Mouse (Mus musculus) left cerebral cortex, adult 11 months (tissue): ENCODE measurements at regions not wholly inside any gene's neighbourhood (a gene's known extent, or its start where the extent isn't known, plus 50 kb on each side); places are given as distances from the start of the nearest gene placed in this dataset.

Source experiments
- DNase-seq: peaks from one replicate; pipeline ENCODE4 v3.0.0; 2022; ENCODE audit warnings: low spot score

DNA sequence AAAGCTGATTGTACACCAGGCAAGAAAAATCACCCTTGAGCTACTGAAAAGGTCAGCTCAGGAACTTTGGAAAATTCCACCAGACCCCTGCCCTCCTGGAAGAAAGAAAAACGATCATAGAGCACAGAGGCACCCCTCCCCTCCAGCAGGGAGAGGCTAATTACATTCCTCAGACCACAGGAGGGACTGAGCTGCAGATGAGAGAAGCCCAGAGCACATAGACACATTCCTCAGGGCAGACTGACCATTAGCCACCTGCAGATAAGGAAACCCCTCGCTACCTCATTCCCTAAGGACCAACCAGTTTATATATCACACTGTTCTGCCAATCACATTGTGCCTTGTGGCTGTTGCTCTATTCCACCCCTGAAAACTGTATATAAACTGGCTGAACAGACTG, 230.3 kb downstream of the Parp8 start:
- DNase-seq: no peak

DNA sequence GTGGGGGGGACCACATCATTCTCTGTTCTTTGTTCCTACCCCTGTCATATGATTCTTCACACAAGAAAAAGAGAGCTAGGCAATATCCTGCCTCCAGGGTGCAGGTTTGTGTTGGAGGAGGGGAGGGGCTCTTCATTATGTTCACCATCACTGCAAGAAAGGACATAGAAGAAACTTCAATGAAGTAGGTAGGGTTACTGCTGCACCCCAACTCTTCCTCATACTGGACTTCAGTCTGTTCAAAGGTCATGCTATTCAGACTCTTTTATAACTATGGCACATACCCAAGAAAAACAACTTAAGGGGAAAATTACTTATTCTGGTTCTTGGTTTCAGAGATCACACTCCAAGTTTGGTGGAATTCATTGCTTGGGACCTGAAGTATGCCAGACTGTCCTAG, 243.7 kb downstream of the Parp8 start:
- no peak for DNase-seq

DNA sequence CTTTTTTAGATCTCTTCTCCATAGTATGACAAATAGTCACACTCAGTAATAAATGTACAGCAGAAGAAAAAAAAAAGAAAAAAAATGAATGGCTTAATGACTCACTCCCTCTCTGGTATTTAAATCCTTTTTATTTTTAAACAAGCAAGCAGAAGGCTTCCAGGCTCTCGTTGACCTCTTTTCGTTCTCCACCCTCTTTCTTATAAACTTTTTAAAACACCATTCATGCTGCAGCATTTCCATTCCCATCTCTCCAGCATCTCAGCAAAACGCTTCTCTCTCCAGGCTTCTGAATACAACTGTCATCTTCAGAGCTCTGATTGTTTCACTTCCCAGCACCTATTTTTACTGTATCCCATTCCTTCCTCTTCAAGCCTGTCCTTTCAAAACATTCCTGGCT, 259.8 kb downstream of the Parp8 start:
- no peak for DNase-seq

DNA sequence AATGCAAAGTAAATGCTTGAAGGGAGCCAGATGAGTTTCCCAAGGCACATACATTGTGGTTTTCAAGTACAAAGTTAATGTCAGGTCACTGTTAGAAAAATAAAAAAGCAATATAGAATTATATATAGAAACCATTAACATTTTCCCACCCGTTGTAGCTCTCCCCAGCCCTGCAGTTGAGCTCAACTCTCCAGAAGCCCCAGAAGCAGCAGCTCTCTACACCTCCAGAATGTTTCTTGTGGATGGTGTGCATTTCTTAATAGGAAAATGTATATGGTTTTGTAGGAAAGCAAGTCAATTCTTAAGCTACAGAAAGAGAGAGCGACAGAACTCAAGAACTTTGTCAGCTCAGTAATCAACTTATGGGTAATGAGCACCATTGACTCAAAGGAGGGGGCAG, 265.4 kb downstream of the Parp8 start:
- no peak for DNase-seq

DNA sequence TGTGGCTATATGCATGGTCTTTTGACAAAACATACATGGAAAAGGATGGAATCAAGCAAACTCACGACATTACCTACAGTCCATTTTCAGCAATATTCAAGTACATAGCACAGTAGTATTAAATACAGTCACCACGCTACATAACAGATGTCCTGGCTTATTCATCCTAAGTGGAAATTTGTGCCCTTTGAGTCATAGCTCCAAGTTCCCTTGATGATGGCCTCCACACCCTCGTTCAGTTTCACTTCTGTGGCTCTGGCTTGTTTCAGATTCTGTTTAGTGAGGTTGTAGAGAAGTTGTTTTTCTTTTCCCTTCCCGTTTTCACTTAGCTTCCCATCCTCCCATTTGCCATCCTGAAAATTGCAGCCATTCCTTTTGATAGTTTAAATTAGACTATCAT, 284.5 kb downstream of the Parp8 start:
- no peak for DNase-seq

DNA sequence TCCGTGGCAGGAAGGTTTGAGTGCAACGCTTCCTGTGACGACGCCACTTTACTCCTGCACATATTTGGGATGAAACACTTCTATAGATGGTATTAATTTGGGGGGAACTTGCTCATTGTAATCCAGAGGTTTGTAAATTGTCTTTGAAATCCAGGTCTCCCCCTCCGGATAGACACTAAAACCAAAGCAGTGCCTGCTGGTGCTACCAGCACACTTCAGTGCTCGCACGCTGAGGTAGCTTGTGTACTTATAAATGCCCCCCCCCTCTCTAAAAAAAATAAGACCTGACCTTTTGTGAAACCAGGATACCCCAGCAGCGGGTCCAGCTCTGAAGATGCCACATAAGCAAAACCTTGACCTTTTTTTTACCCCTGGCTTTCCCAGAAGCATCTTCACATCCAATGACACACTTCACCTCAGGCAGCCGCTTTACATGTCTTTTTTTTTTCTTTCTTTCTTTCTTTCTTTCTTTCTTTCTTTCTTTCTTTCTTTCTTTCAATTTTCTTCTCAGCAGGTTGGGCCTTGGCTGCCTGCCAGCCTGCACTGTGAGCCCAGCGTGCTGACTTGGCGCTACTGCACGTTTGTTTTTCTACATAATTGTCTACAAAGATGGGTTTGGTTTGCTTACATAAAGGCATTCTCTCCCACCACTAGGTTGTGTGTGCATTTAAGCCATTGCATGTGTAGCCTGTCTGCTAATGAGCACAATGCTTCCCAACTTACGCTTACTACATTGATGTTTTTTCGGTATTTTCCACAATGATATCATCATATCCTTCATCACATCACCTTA, 301.8 kb downstream of the Parp8 start:
- DNase-seq: no peak

DNA sequence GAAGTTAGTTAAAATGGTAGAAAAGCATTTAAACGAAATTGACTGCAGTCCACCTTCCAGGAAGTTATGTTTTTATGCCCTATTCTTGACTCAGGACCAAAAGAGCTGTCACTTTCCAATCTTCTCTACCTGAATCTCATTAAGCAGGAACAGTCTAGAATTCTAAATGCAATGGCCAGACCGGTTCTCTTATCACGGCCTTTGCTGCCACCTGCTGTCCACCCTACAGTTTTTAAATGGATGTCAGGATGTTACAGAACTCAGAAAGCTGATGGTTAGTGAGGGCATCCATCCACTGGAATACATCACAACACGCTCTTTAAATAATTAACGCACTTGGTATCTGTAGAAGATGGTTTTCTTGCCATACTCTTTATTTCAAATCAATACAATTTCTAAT, 310.5 kb downstream of the Parp8 start:
- DNase-seq: peak; percentile 24

DNA sequence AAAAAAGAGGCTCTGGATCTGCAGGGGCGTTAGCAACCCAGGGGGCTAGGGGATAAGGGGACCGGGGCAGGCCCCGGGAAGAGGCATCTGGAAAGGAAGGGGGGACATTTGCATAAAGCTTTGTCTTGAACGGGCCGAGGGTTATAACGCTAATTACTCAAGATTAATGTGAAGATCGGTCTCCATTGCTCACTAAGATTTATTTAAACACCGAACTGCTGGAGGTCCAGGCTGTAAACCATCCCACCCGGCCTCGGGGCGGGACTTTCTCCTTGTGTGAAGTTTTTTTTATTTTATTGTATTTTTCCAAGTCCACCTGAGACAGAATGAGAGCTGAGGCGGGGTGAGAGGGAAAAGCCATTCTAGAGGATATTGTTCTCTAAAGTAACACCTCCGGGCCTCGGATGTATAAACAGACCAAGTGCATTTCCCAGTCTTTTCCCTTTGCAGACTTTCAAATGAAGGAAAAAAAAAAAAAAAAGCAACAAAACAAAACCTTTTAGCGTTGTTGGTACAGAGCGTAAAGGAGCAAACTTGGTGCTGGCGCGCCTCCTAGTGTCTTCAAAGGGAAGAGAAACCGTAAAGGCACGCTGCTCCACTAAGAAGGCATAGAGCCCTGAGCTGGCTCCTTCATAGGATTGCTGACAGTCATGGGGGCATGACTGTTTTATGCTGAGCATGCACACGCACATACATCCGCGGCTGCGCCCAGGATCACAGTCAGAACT, 313.3 kb downstream of the Parp8 start:
- peak; percentile 40 for DNase-seq

DNA sequence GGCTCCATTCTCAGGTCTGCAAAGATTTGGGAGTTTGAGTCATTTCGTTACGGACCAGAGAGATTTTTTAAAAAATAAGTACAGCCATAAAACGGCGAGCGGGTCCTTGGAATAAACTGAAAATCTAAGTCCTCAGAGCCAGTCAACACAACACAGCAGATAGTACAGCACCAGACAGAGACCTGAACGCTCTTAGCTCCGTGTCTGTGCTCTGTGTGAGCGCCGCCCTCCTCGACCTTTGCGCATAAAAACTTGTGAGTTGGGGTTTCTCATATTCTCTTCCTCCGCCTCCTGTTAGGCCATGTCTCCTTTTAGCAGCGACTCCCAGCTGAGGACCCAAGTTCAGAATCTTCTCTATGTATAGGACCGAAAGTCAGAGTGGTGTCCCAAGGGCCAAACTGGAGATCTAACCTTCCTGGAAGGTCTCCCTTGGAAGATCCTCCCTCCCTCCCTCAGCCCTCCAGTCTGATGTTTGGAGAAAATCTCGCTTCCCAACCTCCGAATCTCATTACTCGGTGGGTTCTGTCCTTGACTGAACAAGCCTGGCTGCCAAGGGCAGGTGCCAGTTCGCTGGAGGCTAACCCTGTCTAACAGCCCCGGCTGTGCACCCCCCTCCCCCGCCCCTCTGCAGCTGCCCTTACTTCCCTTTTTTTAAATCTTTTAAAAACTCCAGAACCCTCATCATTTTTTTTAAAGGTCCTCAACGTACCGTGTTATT, 314.0 kb downstream of the Parp8 start:
- no peak for DNase-seq

DNA sequence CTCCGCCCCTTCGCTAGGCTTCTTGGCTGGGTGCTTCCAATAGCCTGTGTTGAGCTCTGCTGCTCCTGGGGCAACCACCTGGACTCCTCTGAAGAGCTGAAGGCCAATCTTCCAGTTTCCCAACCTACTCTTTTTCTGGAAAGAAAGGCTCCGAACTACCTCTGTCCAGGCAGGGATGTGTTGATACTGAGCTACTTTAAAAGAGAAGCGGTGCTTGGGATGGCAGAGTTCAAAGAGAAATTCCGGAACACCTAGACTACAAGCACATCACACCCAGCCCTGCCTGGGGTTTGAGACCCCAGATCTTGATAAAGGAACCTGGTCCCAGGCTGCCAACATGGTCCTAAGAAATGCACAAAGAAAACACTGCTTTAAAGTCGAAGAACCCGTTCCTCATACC, 315.7 kb downstream of the Parp8 start:
- DNase-seq: no peak

DNA sequence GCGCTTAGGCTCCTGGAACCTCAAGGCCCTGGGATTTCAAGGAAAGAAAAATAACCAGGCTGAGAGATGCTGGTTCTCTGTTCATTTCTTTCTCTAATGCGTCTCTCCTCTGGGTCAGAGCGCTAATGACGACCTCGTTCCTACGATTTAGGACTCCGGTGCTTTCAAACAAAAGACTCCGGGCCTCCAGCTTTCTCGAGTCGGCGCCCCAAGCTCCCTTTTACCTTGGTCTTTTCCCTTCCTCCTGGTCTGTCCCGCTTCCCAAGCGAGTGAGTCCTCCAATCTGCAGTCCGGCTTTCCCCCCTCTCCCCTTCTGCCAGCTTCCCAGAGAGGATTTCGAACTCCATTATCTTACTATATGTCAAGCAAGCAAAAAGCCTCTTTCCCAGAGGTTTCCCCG, 316.5 kb downstream of the Parp8 start:
- no peak for DNase-seq

DNA sequence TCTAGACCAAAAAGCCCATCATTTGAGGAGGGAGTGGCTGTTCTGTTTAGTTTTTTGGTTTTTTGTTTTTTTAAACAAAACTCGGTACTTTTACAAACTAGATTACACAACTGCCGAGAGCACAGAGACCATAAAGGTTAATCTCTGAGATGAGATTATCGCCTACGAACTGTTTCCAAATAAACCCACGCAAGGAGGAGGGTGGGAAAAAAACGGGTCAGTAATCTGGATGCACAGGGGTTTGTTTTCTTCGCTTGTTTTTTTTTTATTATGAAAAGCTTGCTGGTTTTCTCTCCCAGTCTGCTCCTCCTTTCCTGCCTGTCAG, 316.9 kb downstream of the Parp8 start:
- DNase-seq: no peak

DNA sequence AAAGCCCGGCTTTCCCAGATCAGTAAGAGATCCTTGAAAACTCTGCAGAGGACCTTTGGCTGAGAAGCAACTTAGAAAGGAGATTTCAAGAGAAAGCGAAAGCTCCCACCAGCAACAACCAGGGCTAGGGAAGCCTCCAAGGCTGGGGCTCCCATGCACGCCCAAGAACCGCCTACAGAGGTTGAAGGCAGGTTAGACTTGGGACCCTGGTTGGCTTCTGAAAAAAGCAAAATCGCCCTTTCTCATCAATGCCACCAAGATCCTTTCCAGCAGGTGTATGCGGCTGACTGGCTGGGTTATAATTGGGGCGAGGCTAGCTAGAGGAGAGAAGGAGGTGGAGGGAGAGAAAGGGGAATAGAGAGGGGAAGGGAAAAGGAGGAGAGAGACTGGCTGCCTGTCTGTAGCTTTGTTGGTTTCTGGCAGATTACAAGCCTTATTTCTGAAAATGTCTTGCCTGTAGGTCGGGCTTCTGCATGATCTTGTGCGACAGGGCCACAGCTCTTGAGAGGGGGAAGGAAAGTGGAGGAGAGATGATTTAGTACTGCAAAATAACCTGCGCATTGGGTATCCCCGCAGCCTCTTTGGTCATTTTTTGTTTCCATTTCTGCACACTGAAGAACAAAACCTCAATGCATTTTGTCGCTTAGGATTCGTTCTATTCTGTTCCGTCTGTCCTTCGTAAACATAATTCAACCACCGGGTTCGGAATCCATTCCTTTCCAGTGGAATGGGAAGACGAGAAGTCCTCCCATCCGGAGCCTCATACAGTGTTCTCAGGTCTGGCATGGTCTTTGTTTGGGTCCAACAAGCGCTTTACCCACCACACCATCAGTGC, 317.5 kb downstream of the Parp8 start:
- DNase-seq: no peak

DNA sequence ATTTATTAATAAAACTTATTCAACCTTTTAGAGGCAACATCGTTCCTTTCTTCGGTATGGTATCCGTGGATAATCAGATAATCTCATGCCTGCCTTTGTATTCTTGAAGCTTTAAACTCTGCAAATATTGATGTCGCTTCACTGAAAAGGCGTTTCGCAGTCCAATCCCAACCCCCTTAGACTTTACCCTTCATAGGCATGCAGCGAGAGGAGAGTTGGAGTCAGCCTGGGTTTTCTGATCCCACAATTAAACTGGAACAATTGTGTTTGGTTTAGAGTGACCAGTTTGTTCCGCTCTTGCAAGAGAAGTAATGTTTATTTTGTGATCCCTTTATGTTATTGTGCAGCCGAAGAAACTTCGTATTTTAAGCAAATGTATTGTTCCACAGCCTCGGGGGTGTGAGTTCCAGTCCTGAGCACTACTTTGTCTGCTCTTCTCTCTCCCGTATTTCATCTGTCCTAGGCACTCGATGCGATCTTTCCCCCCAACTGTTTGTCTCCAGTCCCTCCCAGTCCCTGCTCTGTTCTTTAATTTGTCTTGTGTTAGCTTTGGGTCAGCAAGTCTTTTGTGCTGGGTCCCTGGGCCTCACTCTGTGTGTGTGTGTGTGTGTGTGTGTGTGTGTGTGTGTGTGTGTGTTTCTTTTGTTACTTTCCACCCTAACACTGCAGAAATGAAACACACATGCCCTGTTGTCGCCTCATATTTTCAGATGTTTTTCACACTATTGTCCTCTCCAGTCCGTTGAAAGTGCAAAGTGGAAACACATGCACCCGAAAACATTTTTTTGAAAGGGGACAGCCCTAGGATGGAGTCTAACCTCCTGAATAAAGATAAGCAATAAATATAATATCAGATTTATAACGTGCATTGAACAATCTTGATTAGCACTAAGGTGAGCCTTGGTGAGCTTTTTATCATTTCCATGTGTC, 318.7 kb downstream of the Parp8 start:
- no peak for DNase-seq

DNA sequence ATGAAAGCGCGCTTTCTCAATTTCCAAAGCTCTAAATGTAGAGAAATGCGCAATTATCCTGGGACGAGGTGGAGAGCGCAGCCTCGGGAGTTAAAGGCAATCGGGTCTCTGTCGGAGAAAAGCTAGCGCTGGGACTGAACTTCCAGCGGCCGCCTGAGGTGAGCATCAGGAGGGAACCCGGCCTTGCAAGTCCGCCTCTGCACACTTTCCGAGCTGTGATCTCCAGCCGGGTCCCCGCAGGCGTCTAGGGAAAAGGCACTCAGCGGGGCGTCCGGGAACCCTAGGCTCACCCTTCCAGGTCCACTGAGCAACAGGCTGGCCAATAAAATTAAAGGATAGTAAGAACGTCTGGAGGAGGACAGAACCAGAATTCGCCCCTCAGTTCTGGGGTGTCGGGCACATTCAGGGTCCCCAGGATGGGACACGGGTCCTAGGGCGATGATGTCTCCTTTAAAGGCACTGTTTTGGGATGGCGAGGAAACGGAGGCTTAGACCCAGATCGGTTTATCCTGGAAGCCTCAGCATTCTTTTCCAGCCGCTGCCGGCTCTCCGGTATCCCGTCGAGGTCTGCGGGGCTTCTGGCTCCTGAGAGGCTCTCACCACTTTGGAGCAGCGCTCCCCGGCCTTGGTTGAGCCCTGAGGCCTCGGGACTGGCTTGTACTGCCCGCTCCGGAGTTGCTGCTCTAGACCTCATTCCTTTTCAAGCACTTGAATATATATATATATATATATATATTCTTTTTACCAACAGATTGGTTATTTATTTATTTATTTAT, 319.5 kb downstream of the Parp8 start:
- no peak for DNase-seq

DNA sequence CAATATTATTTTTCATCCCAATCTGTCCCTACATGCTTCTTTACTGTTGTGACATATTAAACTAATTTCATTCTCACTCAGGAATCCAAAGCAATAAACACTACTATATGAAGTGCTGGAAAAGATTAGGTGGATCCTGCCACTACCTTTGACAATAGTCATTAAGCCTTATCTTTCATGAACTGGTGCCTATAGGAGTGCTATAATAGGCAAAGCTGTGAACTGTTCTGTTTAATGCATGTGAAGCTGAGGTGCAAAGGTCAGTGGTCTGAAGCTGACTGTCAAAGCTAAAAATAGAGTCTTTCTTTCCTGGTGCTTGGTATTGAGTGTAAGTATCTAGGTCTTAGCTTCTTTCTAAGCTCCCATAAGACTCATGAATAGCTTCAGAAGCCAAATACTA, 336.6 kb downstream of the Parp8 start:
- DNase-seq: no peak
